Mouse (Mus musculus): ENCODE measurements around the gene Clasp1.

- no peak for TF ChIP-seq POLR2A (IDR thresholded peaks at IDR 0.05; ENCODE audit: low read depth, low read length)
- no peak for TF ChIP-seq CTCF (IDR thresholded peaks at IDR 0.05; ENCODE audit: borderline replicate concordance, insufficient read depth, low read length)
Observed at GRCm38 (mm10) chr1:118592933-118593332, 204.1 kb downstream of the Clasp1 start.
